Mouse (Mus musculus) small intestine, adult 2 months (tissue): ENCODE results near the gene Ly6c1. TPM values are rescaled to one million over a fixed set of nuclear protein-coding genes. Genes with fewer than 3 reads are reported as not detected.
"Not testable (repeated sequence)": the region's sequence is repeated elsewhere in the genome, so short reads cannot be mapped to it uniquely, and the experiment has no call there.

ENCODE experiments used
- H3K27ac ChIP-seq: fragments of 200-500 bp; 2 replicates; pipeline ENCODE4 v1.5.1; 2012; ENCODE audit warnings: low read depth, low read length, control low read depth, inconsistent platforms; ENCODE audit not compliant: insufficient read depth
- H3K27me3 ChIP-seq: fragments of 200-500 bp; 2 replicates; pipeline ENCODE4 v1.6.1; 2012; ENCODE audit warnings: mild to moderate bottlenecking, moderate library complexity, low read length, inconsistent platforms; ENCODE audit not compliant: control insufficient read depth, insufficient read depth
- H3K36me3 ChIP-seq: fragments of 200-500 bp; 2 replicates; pipeline ENCODE4 v1.6.1; 2012; ENCODE audit warnings: mild to moderate bottlenecking, low read length, control low read depth, inconsistent platforms; ENCODE audit not compliant: control insufficient read depth, insufficient read depth
- H3K4me1 ChIP-seq: fragments of 200-500 bp; 2 replicates; pipeline ENCODE4 v1.6.1; 2012; ENCODE audit warnings: low read length, inconsistent platforms, mixed read lengths; ENCODE audit not compliant: control insufficient read depth, insufficient read depth, insufficient read length
- H3K4me3 ChIP-seq: fragments of 200-500 bp; 2 replicates; pipeline ENCODE4 v1.5.1; 2012; ENCODE audit warnings: low read depth, mild to moderate bottlenecking, control low read depth, inconsistent platforms, low read length, moderate library complexity
- CTCF ChIP-seq: fragments of 200-500 bp; IDR thresholded peaks from 2 replicates; pipeline ENCODE4 v1.5.1; 2012; ENCODE audit warnings: low read depth, mild to moderate bottlenecking, control low read depth, inconsistent platforms, low read length, moderate library complexity, mixed read lengths; ENCODE audit not compliant: insufficient replicate concordance, insufficient read length; ENCODE audit errors: extremely low read depth
- WGBS: fragments of 180-500 bp; shearing (Covaris S2); methylation state at CpG from one replicate; pipeline ENCODE4 v1.1.7; 2018; 5-methylcytosine and 5-hydroxymethylcytosine counted together
- polyA plus RNA-seq: library from polyadenylated mRNA; depleted of rRNA; stranded (reverse); fragments of >200 nt; gene quantifications from 2 replicates; pipeline ENCODE4 v1.2.3, GENCODE M21; 2012; rRNA removed

Ly6c1 gene
- polyA plus RNA-seq, 1 experiment = 72.2 TPM

DNA sequence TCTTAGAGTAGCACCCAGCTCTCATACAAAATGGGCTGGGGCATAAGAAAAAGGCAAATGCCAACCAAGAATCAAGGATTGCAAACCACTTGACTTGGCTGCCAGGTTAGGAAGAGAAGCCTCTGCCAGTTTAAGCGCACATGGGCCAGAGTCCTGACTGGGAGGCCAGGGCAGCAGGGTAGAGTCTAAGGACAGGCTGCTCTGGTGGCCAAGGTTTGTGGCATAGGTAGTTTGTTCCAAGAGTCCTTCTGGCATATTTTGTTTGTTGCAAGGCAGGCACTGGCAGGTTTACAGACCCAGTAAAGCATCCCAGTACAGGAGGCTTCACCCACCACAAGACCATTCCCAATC, 685 bp downstream of the Ly6c1 start:
- H3K36me3 ChIP-seq, H3K4me1 ChIP-seq, H3K27me3 ChIP-seq, H3K27ac ChIP-seq: not testable (repeated sequence)
- WGBS = 88% methylated on average over 1 of the region's 1 CpGs
- peak overlapping the region; percentile 30 for H3K4me3 ChIP-seq

DNA sequence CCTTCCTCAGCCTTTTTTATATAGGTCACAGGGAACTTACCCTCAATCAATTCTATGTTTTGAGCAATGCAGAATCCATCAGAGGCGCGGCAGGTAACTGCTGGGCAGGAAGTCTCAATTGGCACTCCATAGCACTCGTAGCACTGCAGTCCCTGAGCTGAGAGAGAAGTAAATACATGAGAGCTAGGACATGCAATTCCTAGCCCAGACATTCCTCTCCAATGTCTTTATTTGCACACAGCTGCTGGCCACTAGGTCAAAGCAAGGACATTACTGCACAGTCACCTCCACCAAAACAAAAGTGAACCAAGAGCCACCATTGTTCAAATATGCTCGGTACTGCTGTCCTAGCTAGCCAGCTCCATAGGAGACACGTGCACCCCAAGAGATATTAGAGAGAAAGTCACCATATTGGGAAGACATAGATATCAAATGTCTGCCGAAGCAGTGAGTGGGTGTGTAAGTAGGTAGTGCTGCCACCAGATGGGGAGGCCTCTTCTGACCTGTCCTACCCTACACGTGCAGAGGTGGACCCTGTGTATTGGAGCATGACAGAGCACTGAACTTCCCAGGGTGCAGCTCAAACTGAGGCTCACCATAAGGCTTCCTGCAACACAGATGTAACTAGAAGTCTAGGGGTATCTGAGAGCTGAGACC, 1.2 kb downstream of the Ly6c1 start:
- H3K36me3 ChIP-seq, H3K4me3 ChIP-seq, H3K27ac ChIP-seq, H3K4me1 ChIP-seq, H3K27me3 ChIP-seq: not testable (repeated sequence)
- WGBS = 69% methylated on average over 5 of the region's 7 CpGs

DNA sequence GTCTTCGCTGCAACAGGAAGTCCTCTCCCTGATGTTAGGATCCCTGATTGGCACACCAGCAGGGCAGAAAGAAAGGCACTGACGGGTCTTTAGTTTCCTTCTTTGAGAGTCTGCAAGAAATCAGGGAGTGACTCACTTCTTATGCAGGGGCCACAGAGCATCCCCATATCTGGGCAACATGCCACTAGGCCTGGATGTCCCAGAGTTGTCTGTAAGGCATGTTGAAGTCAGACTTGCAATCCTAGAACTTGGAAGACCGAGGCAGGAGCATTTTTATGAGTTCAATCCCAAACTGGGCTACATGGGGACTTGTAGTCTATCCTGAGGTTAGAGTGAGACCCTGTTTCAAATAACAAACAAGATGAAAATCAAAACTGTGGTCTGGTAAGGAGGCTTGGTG, 3.1 kb downstream of the Ly6c1 start:
- H3K4me1 ChIP-seq, H3K27ac ChIP-seq, H3K36me3 ChIP-seq, H3K27me3 ChIP-seq, H3K4me3 ChIP-seq: not testable (repeated sequence)
- 64% methylated on average over 3 of the region's 3 CpGs for WGBS

DNA sequence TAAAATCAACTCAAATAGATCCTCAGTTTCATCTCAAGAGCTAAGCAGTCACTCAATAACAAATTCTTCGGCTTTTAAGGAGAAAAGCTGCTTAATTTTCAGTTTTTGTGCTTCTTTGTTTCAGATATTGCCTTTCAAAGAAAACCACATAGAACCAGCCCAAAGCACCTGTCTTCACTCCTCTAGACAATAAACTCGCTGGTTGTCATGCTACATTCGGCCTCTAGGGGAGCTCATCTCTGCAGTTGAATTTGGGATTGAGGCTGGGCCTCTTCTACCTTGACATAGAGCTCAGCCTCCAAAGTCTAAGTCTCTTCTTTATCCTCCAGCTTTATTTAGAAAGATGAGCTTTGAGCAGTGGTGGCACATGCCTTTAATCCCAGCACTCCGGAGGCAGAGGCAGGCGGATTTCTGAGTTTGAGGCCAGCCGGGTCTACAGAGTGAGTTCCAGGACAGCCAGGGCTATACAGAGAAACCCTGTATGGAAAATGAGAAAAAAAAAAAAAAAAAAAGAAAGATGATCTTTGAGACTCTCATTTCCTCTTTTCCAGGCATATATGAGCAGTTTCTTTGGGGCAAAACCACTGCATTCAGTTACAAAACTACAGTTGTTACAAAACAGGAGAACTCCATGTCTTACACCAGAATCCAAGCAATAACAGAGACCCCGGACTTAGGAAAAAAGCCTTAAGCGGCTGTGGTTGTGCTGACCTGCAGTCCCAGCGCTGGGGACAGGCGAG, 27.4 kb downstream of the Ly6c1 start:
- 83% methylated on average over 8 of the region's 10 CpGs for WGBS
- not testable (repeated sequence) for H3K4me1 ChIP-seq

DNA sequence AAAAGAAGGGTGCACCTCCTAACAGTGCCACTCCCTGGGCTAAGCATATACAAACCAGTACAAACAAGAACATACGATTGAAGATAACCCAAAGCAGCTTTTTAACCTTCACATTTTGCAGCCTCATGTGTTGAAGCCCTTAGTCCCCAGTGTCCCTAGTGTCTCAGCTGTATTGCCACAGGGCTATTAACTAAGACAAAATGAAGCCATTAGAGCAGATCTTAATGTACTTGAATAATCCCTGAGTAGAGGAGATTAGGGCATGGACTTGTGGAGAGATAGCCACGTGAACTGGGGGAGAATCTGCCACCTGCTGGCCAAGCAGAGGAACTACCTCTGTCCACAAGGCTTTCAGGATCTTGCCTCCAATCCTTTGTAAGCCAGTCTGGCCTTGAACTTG, 29.2 kb downstream of the Ly6c1 start:
- not testable (repeated sequence) for H3K36me3 ChIP-seq

More for the DNA sequence above, 27.4 kb downstream of the Ly6c1 start:
- not testable (repeated sequence) for H3K36me3 ChIP-seq, H3K4me3 ChIP-seq, H3K27me3 ChIP-seq, H3K27ac ChIP-seq

More for the DNA sequence above, 29.2 kb downstream of the Ly6c1 start:
- 35% methylated on average over 2 of the region's 2 CpGs for WGBS
- not testable (repeated sequence) for H3K27me3 ChIP-seq, H3K4me1 ChIP-seq, H3K4me3 ChIP-seq, H3K27ac ChIP-seq
- TF ChIP-seq CTCF = peak; percentile 67; the same call in 1 of the 2 replicates

Other genes starting within 250 kb of the Ly6c1 start
- 1.4 TPM in 1 of 2 replicates, not detected in the other for gene Gml2, start 229.8 kb downstream of the Ly6c1 start, polyA plus RNA-seq
- gene 2010109I03Rik, start 151.8 kb downstream of the Ly6c1 start, polyA plus RNA-seq = 73.0 and 665 TPM in 2 replicates
- gene Ly6i, start 65.4 kb downstream of the Ly6c1 start, polyA plus RNA-seq = 0.08 and 0.13 TPM in 2 replicates
- 15.1 and 29.8 TPM in 2 replicates for gene Ly6a, start 50.8 kb downstream of the Ly6c1 start, polyA plus RNA-seq
- gene Ly6c2, start 63.1 kb upstream of the Ly6c1 start, polyA plus RNA-seq = 13.0 and 15.2 TPM in 2 replicates
- gene Ly6g, start 106.4 kb upstream of the Ly6c1 start, polyA plus RNA-seq = not detected in 2 replicates
- 29.5 and 45.6 TPM in 2 replicates for gene BC025446, start 167.5 kb upstream of the Ly6c1 start, polyA plus RNA-seq
- not detected in 2 replicates for gene Ly6f, start 219.6 kb upstream of the Ly6c1 start, polyA plus RNA-seq